In the genomic region with DNA sequence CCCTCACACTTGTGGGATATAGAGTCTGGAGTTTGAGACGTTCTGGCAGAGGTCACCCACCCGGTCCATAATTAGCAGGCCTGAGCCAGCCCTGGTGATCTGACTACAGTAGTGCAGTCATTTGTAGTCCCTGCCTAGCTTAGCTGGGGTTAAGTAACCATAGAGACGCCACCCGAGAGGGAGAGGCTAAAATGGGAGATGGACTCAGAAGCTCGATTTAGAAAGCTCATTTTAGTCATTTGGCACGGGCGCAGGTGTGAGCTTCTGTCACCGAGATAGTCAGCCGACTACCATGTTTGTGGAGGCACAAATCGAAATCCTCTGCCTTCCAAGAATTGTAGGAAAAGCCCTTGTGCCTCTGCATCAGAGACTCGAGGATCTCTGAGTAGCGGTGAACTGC, we compare ENCODE assay signal across 11 mouse cellular contexts. TPM values are rescaled to one million over a fixed set of nuclear protein-coding genes. Genes with fewer than 3 reads are reported as not detected.
DNase-seq lines count a peak whose midpoint lies in the region; ATAC-seq lines count a peak whose summit lies in the region.
"Had no signal": no experiment of that assay in that cellular context is flagged by ENCODE, and none has a peak within 500 bp of the region (broad histone marks: within the 10 kb centered on the region; RNA-seq: fewer than 3 reads in every experiment).

No protein-coding gene starts in this region.

- H3K4me1 ChIP-seq in intestine, embryonic 15.5 days (replicated peaks): peaks cover 36% of the 10 kb centered on the region
- H3K4me1 ChIP-seq in midbrain, embryonic 11.5 days (ENCODE audit: control insufficient read depth, insufficient read depth, low read length): no peaks in the 10 kb centered on the region

- no peak overlapping the region for H3K4me2 ChIP-seq in intestine, embryonic 15.5 days (replicated peaks)
- H3K4me2 ChIP-seq in midbrain, embryonic 11.5 days: no peak overlapping the region

- intact Hi-C loops in left cerebral cortex, postnatal 25 days (cut with DNase I): no loop called here

- WGBS in intestine, embryonic 15.5 days: 83% methylated on average over 12 of the region's 12 CpGs
- WGBS in midbrain, embryonic 11.5 days: 75% methylated on average over 12 of the region's 12 CpGs

- ATAC-seq in intestine, embryonic 15.5 days: no peak
- ATAC-seq in midbrain, embryonic 11.5 days (ENCODE audit: low FRiP score): no peak
- ATAC-seq in inflammation-experienced regulatory T-cells, adult 6 months: no peak

- H3K4me3 ChIP-seq in intestine, embryonic 15.5 days (replicated peaks): no peak overlapping the region
- H3K4me3 ChIP-seq in midbrain, embryonic 11.5 days (ENCODE audit: low read depth, low read length): no peak overlapping the region

- peak; percentile 45 for DNase-seq in cerebellum, adult 11 months
- DNase-seq in cerebellum, postnatal 14 days: peak; percentile 74 to 82
- peak; percentile 70 to 97 for DNase-seq in left cerebral cortex, postnatal 25 days (ENCODE audit: low spot score in 2 of 2)
- no peak for DNase-seq in urinary bladder, postnatal 4 days (ENCODE audit: low spot score in 2 of 2)
- no peak for DNase-seq in midbrain, embryonic 11.5 days (ENCODE audit: low spot score, missing footprints)
- no peak for DNase-seq in adrenal gland, postnatal 36 days
- DNase-seq: kidney, postnatal 10 days; thymus, postnatal 36 days had no signal

- H3K36me3 ChIP-seq in intestine, embryonic 15.5 days: no peaks in the 10 kb centered on the region
- H3K36me3 ChIP-seq in midbrain, embryonic 11.5 days (ENCODE audit: control insufficient read depth, insufficient read depth, low read length): no peaks in the 10 kb centered on the region

- peak overlapping the region; percentile 22 for H3K27ac ChIP-seq in intestine, embryonic 15.5 days
- no peak overlapping the region for H3K27ac ChIP-seq in midbrain, embryonic 11.5 days (ENCODE audit: low read depth, low read length)
- H3K27ac ChIP-seq: macrophage had no signal

- no peak overlapping the region for H3K9ac ChIP-seq in intestine, embryonic 15.5 days
- H3K9ac ChIP-seq in midbrain, embryonic 11.5 days (ENCODE audit: low read length): no peak overlapping the region

- H3K9me3 ChIP-seq in intestine, embryonic 15.5 days: no peaks in the 10 kb centered on the region
- no peaks in the 10 kb centered on the region for H3K9me3 ChIP-seq in midbrain, embryonic 11.5 days (ENCODE audit: control insufficient read depth, low read length)

- no peaks in the 10 kb centered on the region for H3K27me3 ChIP-seq in intestine, embryonic 15.5 days (replicated peaks)
- no peaks in the 10 kb centered on the region for H3K27me3 ChIP-seq in midbrain, embryonic 11.5 days (ENCODE audit: control insufficient read depth, insufficient read depth, low read length)

RNA-seq across cellular contexts. Expression of a gene that starts 34.8 kb away (rescaled TPM):
- 18.4 and 22.7 TPM in 2 replicates for polyA plus RNA-seq in intestine, embryonic 15.5 days (2015; fragmentation: Nextera tagmentation; extraction: Ambion mirVana)
- 1 to 10 TPM; 6.7 to 9.9 TPM for total RNA-seq in left cerebral cortex, postnatal 25 days (2021)
- 5.8 and 6.6 TPM in 2 replicates for polyA plus RNA-seq in midbrain, embryonic 11.5 days (2014; fragmentation: Nextera tagmentation; extraction: Ambion mirVana)
- polyA plus RNA-seq in inflammation-experienced regulatory T-cells, adult 6 months (2017; shearing (Covaris generic)): 10 to 100 TPM; 19.0 to 39.4 (median 23.5) TPM
- 1 to 10 TPM; 7.0 to 9.8 TPM for total RNA-seq in adrenal gland, postnatal 36 days (2021)

RNA-seq across cellular contexts. Expression of a gene that starts 44.2 kb away (rescaled TPM):
- 1.1 and 1.3 TPM in 2 replicates for polyA plus RNA-seq in intestine, embryonic 15.5 days (2015; fragmentation: Nextera tagmentation; extraction: Ambion mirVana)
- total RNA-seq in left cerebral cortex, postnatal 25 days (2021): 10 to 100 TPM; 16.7 to 17.7 TPM
- 0.63 and 1.7 TPM in 2 replicates for polyA plus RNA-seq in midbrain, embryonic 11.5 days (2014; fragmentation: Nextera tagmentation; extraction: Ambion mirVana)
- 1 to 10 TPM in 2 of 3 experiments, under 1 TPM in 1; 0.55 to 4.8 (median 1.3) TPM for polyA plus RNA-seq in inflammation-experienced regulatory T-cells, adult 6 months (2017; shearing (Covaris generic))
- 1 to 10 TPM; 4.8 to 5.2 TPM for total RNA-seq in adrenal gland, postnatal 36 days (2021)

Comparison
In these comparisons a context has a peak if more than half of its experiments do, and no peak if none do; other contexts are left out.
1. DNase-seq: peak in cerebellum, adult 11 months (single experiment), cerebellum, postnatal 14 days (2 of 2) and left cerebral cortex, postnatal 25 days (2 of 2); none in urinary bladder, postnatal 4 days (0 of 2), midbrain, embryonic 11.5 days (single experiment) and adrenal gland, postnatal 36 days (0 of 2).